Mouse (Mus musculus) intestine, embryonic 14.5 days (tissue): ENCODE data around the gene Emx1. TPM values are rescaled to one million over a fixed set of nuclear protein-coding genes. Genes with fewer than 3 reads are reported as not detected.

Experiments used
- ATAC-seq: fragments of 200-750 bp; cut with Nextera tagmentation; replicated peaks from 2 replicates; pipeline ENCODE4 v1.8.0; 2017; ENCODE audit warnings: low read depth, moderate number of reproducible peaks, moderate TSS enrichment, moderate library complexity; ENCODE audit not compliant: low FRiP score, low TSS enrichment
- DNase-seq: peaks from one replicate; pipeline ENCODE4 v3.0.0-alpha.2; 2018; ENCODE audit warnings: low spot score
- H3K27ac ChIP-seq: fragments of 300-500 bp; sonication (generic); 2 replicates; pipeline ENCODE4 v1.5.1; 2014; ENCODE audit warnings: low read depth, mild to moderate bottlenecking, control low read depth
- H3K27me3 ChIP-seq: fragments of 300-500 bp; sonication (generic); replicated peaks from 2 replicates; pipeline ENCODE4 v1.6.1; 2014; ENCODE audit warnings: low read length, control low read depth; ENCODE audit not compliant: control insufficient read depth, insufficient read depth
- H3K36me3 ChIP-seq: fragments of 300-500 bp; sonication (generic); 2 replicates; pipeline ENCODE4 v1.6.1; 2014; ENCODE audit warnings: low read length, control low read depth; ENCODE audit not compliant: control insufficient read depth, insufficient read depth
- H3K4me1 ChIP-seq: fragments of 300-500 bp; sonication (generic); replicated peaks from 2 replicates; pipeline ENCODE4 v1.6.1; 2014; ENCODE audit warnings: low read length, control low read depth, mixed read lengths; ENCODE audit not compliant: control insufficient read depth, insufficient read depth
- H3K4me2 ChIP-seq: fragments of 300-500 bp; sonication (generic); 2 replicates; pipeline ENCODE4 v1.6.1; 2014; ENCODE audit warnings: low read length
- H3K4me3 ChIP-seq: fragments of 300-500 bp; sonication (generic); 2 replicates; pipeline ENCODE4 v1.5.1; 2014; ENCODE audit warnings: low read depth, low read length, control low read depth, mixed read lengths
- H3K9ac ChIP-seq: fragments of 300-500 bp; sonication (generic); 2 replicates; pipeline ENCODE4 v1.6.1; 2014; ENCODE audit warnings: mild to moderate bottlenecking, low read length
- H3K9me3 ChIP-seq: fragments of 300-500 bp; sonication (generic); 2 replicates; pipeline ENCODE4 v1.6.1; 2016; ENCODE audit warnings: low read length, control low read depth; ENCODE audit not compliant: control insufficient read depth
- WGBS: fragments of 180-500 bp; shearing (Covaris S2); extraction: QIAGEN DNeasy Blood & Tissue Kit; methylation state at CpG from one replicate; pipeline ENCODE4 v1.1.7; 2014; 5-methylcytosine and 5-hydroxymethylcytosine counted together
- polyA plus RNA-seq: library from polyadenylated mRNA; unstranded; fragments of >200 nt; fragmentation: Nextera tagmentation; extraction: Ambion mirVana; gene quantifications from 2 replicates; pipeline ENCODE4 v1.2.1, GENCODE M21; 2014

Emx1 gene
- polyA plus RNA-seq, 1 experiment from 2014 or later: not detected

GRCm38 (mm10) chr6:85230762-85231161 is 43.5 kb downstream of the Emx1 start:
- Histone ChIP-seq H3K4me1 (peaks cover 9% of the 10 kb centered on the region; the same call in 1 of the 2 replicates), H3K36me3 (no peaks in the 10 kb centered on the region), H3K4me2 (no peak overlapping the region), H3K9me3 (no peaks in the 10 kb centered on the region), H3K27me3 (no peaks in the 10 kb centered on the region), H3K4me3 (no peak overlapping the region), H3K9ac (no peak overlapping the region), H3K27ac (no peak overlapping the region)
- DNase-seq (no peak), ATAC-seq (no peak)
- 51% methylated on average over 3 of the region's 3 CpGs for WGBS

- Histone ChIP-seq H3K27ac (no peak overlapping the region), H3K4me2 (no peak overlapping the region), H3K4me3 (no peak overlapping the region), H3K27me3 (no peaks in the 10 kb centered on the region), H3K4me1 (peaks cover 9% of the 10 kb centered on the region; the same call in 1 of the 2 replicates), H3K9me3 (no peaks in the 10 kb centered on the region), H3K36me3 (no peaks in the 10 kb centered on the region), H3K9ac (no peak overlapping the region)
- DNase-seq (no peak), ATAC-seq (no peak)
- 36% methylated on average over 6 of the region's 6 CpGs for WGBS
Observed at GRCm38 (mm10) chr6:85231469-85231868, 44.2 kb downstream of the Emx1 start.

- Histone ChIP-seq H3K4me2 (no peak overlapping the region), H3K27me3 (no peaks in the 10 kb centered on the region), H3K9ac (no peak overlapping the region), H3K9me3 (no peaks in the 10 kb centered on the region), H3K27ac (no peak overlapping the region), H3K4me1 (peaks cover 9% of the 10 kb centered on the region; the same call in 1 of the 2 replicates), H3K4me3 (no peak overlapping the region), H3K36me3 (no peaks in the 10 kb centered on the region)
- DNase-seq: no peak
- 58% methylated on average over 4 of the region's 4 CpGs for WGBS
- ATAC-seq: no peak
Observed at GRCm38 (mm10) chr6:85232045-85232444, 44.8 kb downstream of the Emx1 start.

- Histone ChIP-seq H3K9ac (no peak overlapping the region), H3K9me3 (no peaks in the 10 kb centered on the region), H3K4me3 (no peak overlapping the region), H3K27me3 (no peaks in the 10 kb centered on the region), H3K36me3 (no peaks in the 10 kb centered on the region), H3K4me2 (no peak overlapping the region; the same call in 1 of the 2 replicates), H3K27ac (no peak overlapping the region), H3K4me1 (peaks cover 9% of the 10 kb centered on the region; the same call in 1 of the 2 replicates)
- 0 out of 2 replicates have a peak, but pooled peaks have one; percentile 41 for ATAC-seq
- WGBS: 22% methylated on average over 7 of the region's 7 CpGs
- DNase-seq: peak; percentile 59
Observed at GRCm38 (mm10) chr6:85232836-85233623, 45.8 kb downstream of the Emx1 start.

- no peak overlapping the region for H3K4me3 ChIP-seq
- H3K4me1 ChIP-seq: peaks cover 9% of the 10 kb centered on the region; the same call in 1 of the 2 replicates
- no peak for DNase-seq
- H3K9ac ChIP-seq: no peak overlapping the region
- no peaks in the 10 kb centered on the region for H3K27me3 ChIP-seq
- no peak overlapping the region for H3K4me2 ChIP-seq
- WGBS: 39% methylated on average over 5 of the region's 5 CpGs
- no peak overlapping the region for H3K27ac ChIP-seq
- no peaks in the 10 kb centered on the region for H3K9me3 ChIP-seq
- H3K36me3 ChIP-seq: no peaks in the 10 kb centered on the region
- no peak for ATAC-seq
Observed at GRCm38 (mm10) chr6:85234796-85235195, 47.6 kb downstream of the Emx1 start.

GRCm38 (mm10) chr6:85237001-85237400 is 49.8 kb downstream of the Emx1 start:
- Histone ChIP-seq H3K27ac (no peak overlapping the region), H3K27me3 (no peaks in the 10 kb centered on the region), H3K4me3 (no peak overlapping the region), H3K36me3 (no peaks in the 10 kb centered on the region), H3K4me2 (no peak overlapping the region), H3K9ac (no peak overlapping the region), H3K9me3 (no peaks in the 10 kb centered on the region), H3K4me1 (peaks cover 9% of the 10 kb centered on the region; the same call in 1 of the 2 replicates)
- 51% methylated on average over 5 of the region's 5 CpGs for WGBS
- no peak for ATAC-seq
- DNase-seq: no peak

GRCm38 (mm10) chr6:85237595-85238337 is 50.5 kb downstream of the Emx1 start:
- ATAC-seq (no peak), DNase-seq (no peak)
- WGBS: 52% methylated on average over 10 of the region's 10 CpGs
- Histone ChIP-seq H3K4me1 (peaks cover 9% of the 10 kb centered on the region; the same call in 1 of the 2 replicates), H3K9me3 (no peaks in the 10 kb centered on the region), H3K27me3 (no peaks in the 10 kb centered on the region), H3K36me3 (no peaks in the 10 kb centered on the region), H3K27ac (no peak overlapping the region), H3K9ac (no peak overlapping the region), H3K4me3 (no peak overlapping the region), H3K4me2 (no peak overlapping the region)

GRCm38 (mm10) chr6:85239044-85239489 is 51.8 kb downstream of the Emx1 start:
- Histone ChIP-seq H3K36me3 (no peaks in the 10 kb centered on the region), H3K27me3 (no peaks in the 10 kb centered on the region), H3K9ac (no peak overlapping the region), H3K27ac (no peak overlapping the region), H3K4me3 (no peak overlapping the region), H3K9me3 (no peaks in the 10 kb centered on the region), H3K4me1 (peaks cover 5% of the 10 kb centered on the region; the same call in 1 of the 2 replicates), H3K4me2 (no peak overlapping the region; the same call in 1 of the 2 replicates)
- 11% methylated on average over 4 of the region's 4 CpGs for WGBS
- peak; percentile 94 for DNase-seq
- peak; percentile 68 for ATAC-seq
